Comparison of ENCODE assay signal across 14 mouse cellular contexts in genomic region chr13:111194337-111194736, GRCm38 (mm10).
DNase-seq lines count a peak whose midpoint lies in the region; ATAC-seq lines count a peak whose summit lies in the region.
"Had no signal": no experiment of that assay in that cellular context is flagged by ENCODE, and none has a peak within 500 bp of the region (broad histone marks: within the 10 kb centered on the region; RNA-seq: fewer than 3 reads in every experiment).

No protein-coding gene starts in this region.

- H3K27ac ChIP-seq in forebrain, embryonic 12.5 days = no peak overlapping the region
- no peak overlapping the region for H3K27ac ChIP-seq in forebrain, embryonic 11.5 days (ENCODE audit: low read depth, low read length)
- H3K27ac ChIP-seq in lung, embryonic 15.5 days = peak overlapping the region; percentile 81
- H3K27ac ChIP-seq: midbrain, embryonic 15.5 days had no signal

- no peaks in the 10 kb centered on the region for H3K27me3 ChIP-seq in forebrain, embryonic 12.5 days
- no peaks in the 10 kb centered on the region for H3K27me3 ChIP-seq in forebrain, embryonic 11.5 days (ENCODE audit: control insufficient read depth, insufficient read depth, low read length)
- H3K27me3 ChIP-seq in lung, embryonic 15.5 days = no peaks in the 10 kb centered on the region
- H3K27me3 ChIP-seq: midbrain, embryonic 15.5 days had no signal

- no peaks in the 10 kb centered on the region for H3K36me3 ChIP-seq in forebrain, embryonic 12.5 days (replicated peaks)
- H3K36me3 ChIP-seq in forebrain, embryonic 11.5 days (ENCODE audit: control insufficient read depth, insufficient read depth, low read length) = no peaks in the 10 kb centered on the region
- H3K36me3 ChIP-seq in lung, embryonic 15.5 days = no peaks in the 10 kb centered on the region
- H3K36me3 ChIP-seq: midbrain, embryonic 15.5 days had no signal

- no peaks in the 10 kb centered on the region for H3K9me3 ChIP-seq in forebrain, embryonic 12.5 days
- no peaks in the 10 kb centered on the region for H3K9me3 ChIP-seq in forebrain, embryonic 11.5 days (ENCODE audit: control insufficient read depth, low read length)
- no peaks in the 10 kb centered on the region for H3K9me3 ChIP-seq in lung, embryonic 15.5 days
- H3K9me3 ChIP-seq: midbrain, embryonic 15.5 days had no signal

- whole genome bisulfite sequencing in forebrain, embryonic 12.5 days = 44% methylated on average over 7 of the region's 7 CpGs
- WGBS in forebrain, embryonic 11.5 days = 65% methylated on average over 7 of the region's 7 CpGs
- WGBS in lung, embryonic 15.5 days = 37% methylated on average over 7 of the region's 7 CpGs

- H3K4me3 ChIP-seq in forebrain, embryonic 12.5 days (replicated peaks) = no peak overlapping the region
- no peak overlapping the region for H3K4me3 ChIP-seq in forebrain, embryonic 11.5 days (ENCODE audit: low read depth, low read length)
- H3K4me3 ChIP-seq in lung, embryonic 15.5 days = no peak overlapping the region
- H3K4me3 ChIP-seq: midbrain, embryonic 15.5 days had no signal

- no peaks in the 10 kb centered on the region for H3K4me1 ChIP-seq in forebrain, embryonic 12.5 days
- H3K4me1 ChIP-seq in forebrain, embryonic 11.5 days (replicated peaks; ENCODE audit: control insufficient read depth, insufficient read depth, low read length) = no peaks in the 10 kb centered on the region
- peaks cover 20% of the 10 kb centered on the region for H3K4me1 ChIP-seq in lung, embryonic 15.5 days
- H3K4me1 ChIP-seq: midbrain, embryonic 15.5 days had no signal

- peak; percentile 60; the same call in 1 of the 2 replicates for ATAC-seq in forebrain, embryonic 12.5 days (ENCODE audit: low FRiP score)
- no peak for ATAC-seq in forebrain, embryonic 11.5 days (replicated peaks; ENCODE audit: low FRiP score)
- ATAC-seq in lung, embryonic 15.5 days (ENCODE audit: borderline replicate concordance, extremely low read depth, low FRiP score, low TSS enrichment) = peak; percentile 53; the same call in 1 of the 2 replicates
- ATAC-seq: liver, postnatal 0 days; midbrain, embryonic 15.5 days had no signal

- no peak overlapping the region for H3K9ac ChIP-seq in forebrain, embryonic 12.5 days
- H3K9ac ChIP-seq in forebrain, embryonic 11.5 days (ENCODE audit: low read length) = no peak overlapping the region
- no peak overlapping the region; the same call in 1 of the 2 replicates for H3K9ac ChIP-seq in lung, embryonic 15.5 days
- H3K9ac ChIP-seq: liver, postnatal 0 days; midbrain, embryonic 15.5 days had no signal

- no peak overlapping the region for H3K4me2 ChIP-seq in forebrain, embryonic 12.5 days
- H3K4me2 ChIP-seq in forebrain, embryonic 11.5 days (ENCODE audit: low read depth, low read length, severe bottlenecking) = no peak overlapping the region
- H3K4me2 ChIP-seq in lung, embryonic 15.5 days = no peak overlapping the region; the same call in 1 of the 2 replicates
- H3K4me2 ChIP-seq: midbrain, embryonic 15.5 days had no signal

- DNase-seq in forebrain, embryonic 11.5 days (ENCODE audit: low spot score) = no peak
- no peak for DNase-seq in lung, postnatal 14 days
- DNase-seq in layer of hippocampus, postnatal 14 days (ENCODE audit: low spot score in 2 of 2) = peak; percentile 20 to 25
- peak; percentile 21 to 36 for DNase-seq in right cerebral cortex, postnatal 36 days (ENCODE audit: low spot score in 2 of 2)
- DNase-seq in cerebellum, postnatal 25 days = no peak
- no peak for DNase-seq in thymus, postnatal 0 days (ENCODE audit: low spot score)
- DNase-seq: cerebellum, postnatal 36 days; gastrocnemius, postnatal 36 days; heart, postnatal 10 days; kidney, adult 8-10 months; liver, postnatal 0 days had no signal

Comparison
In these comparisons a context has a peak if more than half of its experiments do, and no peak if none do; other contexts are left out.
1. DNase-seq: peak in layer of hippocampus, postnatal 14 days (2 of 2) and right cerebral cortex, postnatal 36 days (2 of 2); none in forebrain, embryonic 11.5 days (single experiment), lung, postnatal 14 days (single experiment), cerebellum, postnatal 25 days (0 of 2) and thymus, postnatal 0 days (single experiment).